Mouse (Mus musculus) bone marrow macrophage, adult 2 months (primary cell): ENCODE data around the gene H2al1f.

Experiments
- CTCF ChIP-seq: IDR thresholded peaks from 2 replicates; pipeline ENCODE4 v1.5.1; 2012; ENCODE audit warnings: low read depth, mild to moderate bottlenecking, low read length, moderate library complexity
- POLR2A ChIP-seq: IDR thresholded peaks from 2 replicates; pipeline ENCODE4 v1.6.1; 2012; ENCODE audit warnings: mild to moderate bottlenecking, low read depth, low read length, borderline replicate concordance

GRCm38 (mm10) chrX:11345762-11346161 lies 30.8 kb downstream of the H2al1f start:
- no peak for TF ChIP-seq POLR2A
- no peak for TF ChIP-seq CTCF
